Mouse (Mus musculus) neural tube, embryonic 13.5 days (tissue): ENCODE results near the gene Cops2. TPM values are rescaled to one million over a fixed set of nuclear protein-coding genes. Genes with fewer than 3 reads are reported as not detected.

Experiments
- ATAC-seq: fragments of 200-750 bp; cut with Nextera tagmentation; 2 replicates; pipeline ENCODE4 v1.8.0; 2017; ENCODE audit warnings: low read depth, mild to moderate bottlenecking, moderate TSS enrichment, moderate library complexity
- H3K27ac ChIP-seq: fragments of 300-500 bp; sonication (generic); replicated peaks from 2 replicates; pipeline ENCODE4 v1.5.1; 2015; ENCODE audit warnings: moderate library complexity, mild to moderate bottlenecking, inconsistent platforms
- H3K27me3 ChIP-seq: fragments of 300-500 bp; sonication (generic); 2 replicates; pipeline ENCODE4 v1.6.1; 2015; ENCODE audit warnings: mild to moderate bottlenecking, inconsistent platforms
- H3K36me3 ChIP-seq: fragments of 300-500 bp; sonication (generic); 2 replicates; pipeline ENCODE4 v1.6.1; 2015; ENCODE audit warnings: mild to moderate bottlenecking, inconsistent platforms
- H3K4me1 ChIP-seq: fragments of 300-500 bp; sonication (generic); replicated peaks from 2 replicates; pipeline ENCODE4 v1.6.1; 2015; ENCODE audit warnings: inconsistent platforms
- H3K4me2 ChIP-seq: fragments of 300-500 bp; sonication (generic); 2 replicates; pipeline ENCODE4 v1.6.1; 2015; ENCODE audit warnings: inconsistent platforms, mild to moderate bottlenecking, moderate library complexity
- H3K4me3 ChIP-seq: fragments of 300-500 bp; sonication (generic); 2 replicates; pipeline ENCODE4 v1.5.1; 2015; ENCODE audit warnings: mild to moderate bottlenecking, inconsistent platforms
- H3K9ac ChIP-seq: fragments of 300-500 bp; sonication (generic); 2 replicates; pipeline ENCODE4 v1.6.1; 2015; ENCODE audit warnings: moderate library complexity, mild to moderate bottlenecking, inconsistent platforms
- H3K9me3 ChIP-seq: fragments of 300-500 bp; sonication (generic); 2 replicates; pipeline ENCODE4 v1.6.1; 2016; ENCODE audit warnings: inconsistent platforms
- WGBS: fragments of 180-500 bp; shearing (Covaris S2); methylation state at CpG from one replicate; pipeline ENCODE4 v1.1.7; 2015; 5-methylcytosine and 5-hydroxymethylcytosine counted together
- polyA plus RNA-seq: library from polyadenylated mRNA; unstranded; fragments of >200 nt; fragmentation: Nextera tagmentation; extraction: Ambion mirVana; gene quantifications from 2 replicates; pipeline ENCODE4 v1.2.1, GENCODE M21; 2015

The Cops2 gene
- polyA plus RNA-seq, 1 experiment from 2014 or later: 77.3 TPM

DNA sequence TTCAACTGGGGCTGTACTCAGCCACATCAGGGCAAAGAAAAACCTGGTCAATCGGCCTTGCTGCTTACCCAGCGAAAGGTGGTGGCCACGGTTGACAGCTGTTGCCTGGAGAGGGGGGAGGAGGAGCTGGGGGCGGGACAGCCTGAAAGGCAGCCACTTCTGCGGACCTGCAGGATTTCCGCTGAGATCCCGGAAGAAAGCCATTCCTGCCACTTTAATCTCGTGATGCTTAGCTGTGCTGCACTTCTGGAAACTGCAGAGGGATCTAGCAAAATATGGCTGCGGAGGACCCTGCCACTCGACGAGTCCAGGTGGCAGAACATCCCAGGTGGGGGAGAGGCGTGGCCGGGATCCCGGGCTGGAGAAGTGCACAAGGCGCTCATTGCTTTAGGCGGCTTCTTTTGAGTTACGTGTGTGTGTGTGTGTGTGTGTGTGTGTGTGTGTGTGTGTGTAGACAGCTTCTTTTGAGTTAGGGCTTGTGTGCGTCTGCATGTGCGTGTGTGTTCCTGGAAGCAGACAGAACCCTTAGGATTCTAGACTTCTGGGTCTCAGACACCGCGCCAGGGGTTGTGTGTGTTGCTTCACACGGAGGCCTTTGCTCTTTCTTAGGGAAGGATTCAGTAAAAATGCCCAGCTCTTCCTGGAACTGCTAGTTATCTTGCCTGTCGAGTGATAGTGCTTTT is 7.3 kb upstream of the Cops2 start:
- no peaks in the 10 kb centered on the region; the same call in 1 of the 2 replicates for H3K36me3 ChIP-seq
- H3K9me3 ChIP-seq: no peaks in the 10 kb centered on the region
- H3K27ac ChIP-seq: peak overlapping the region; percentile 23; the same call in 1 of the 2 replicates
- H3K4me3 ChIP-seq: peak overlapping the region; percentile 52
- H3K4me2 ChIP-seq: peak overlapping the region; percentile 72
- H3K9ac ChIP-seq: peak overlapping the region; percentile 78
- peaks cover 21% of the 10 kb centered on the region for H3K4me1 ChIP-seq
- H3K27me3 ChIP-seq: no peaks in the 10 kb centered on the region
- 8% methylated on average over 23 of the region's 23 CpGs for WGBS
- peak; percentile 83 for ATAC-seq

GRCm38 (mm10) chr2:125865585-125865984 is 6.6 kb upstream of the Cops2 start:
- ATAC-seq: no peak
- Histone ChIP-seq H3K9me3 (no peaks in the 10 kb centered on the region), H3K9ac (peak overlapping the region; percentile 78; the same call in 1 of the 2 replicates), H3K4me3 (peak overlapping the region; percentile 52; the same call in 1 of the 2 replicates), H3K27ac (0 out of 2 replicates have a peak overlapping the region, but pooled peaks have one; percentile 23), H3K36me3 (no peaks in the 10 kb centered on the region; the same call in 1 of the 2 replicates), H3K4me1 (peaks cover 21% of the 10 kb centered on the region), H3K4me2 (peak overlapping the region; percentile 72), H3K27me3 (no peaks in the 10 kb centered on the region)

- H3K4me2 ChIP-seq: no peak overlapping the region
- H3K27me3 ChIP-seq: no peaks in the 10 kb centered on the region
- H3K27ac ChIP-seq: no peak overlapping the region
- no peak overlapping the region for H3K4me3 ChIP-seq
- no peaks in the 10 kb centered on the region for H3K36me3 ChIP-seq
- WGBS: 89% methylated on average over 1 of the region's 1 CpGs
- no peak overlapping the region for H3K9ac ChIP-seq
- H3K9me3 ChIP-seq: no peaks in the 10 kb centered on the region
- peaks cover 23% of the 10 kb centered on the region for H3K4me1 ChIP-seq
- no peak for ATAC-seq
These were observed 5.6 kb upstream of the Cops2 start for GRCm38 (mm10) chr2:125864551-125864950.

GRCm38 (mm10) chr2:125863799-125864198 is 4.9 kb upstream of the Cops2 start:
- no peak for ATAC-seq
- H3K27me3 ChIP-seq: no peaks in the 10 kb centered on the region
- H3K4me3 ChIP-seq: no peak overlapping the region
- H3K27ac ChIP-seq: no peak overlapping the region
- no peaks in the 10 kb centered on the region for H3K36me3 ChIP-seq
- H3K4me2 ChIP-seq: no peak overlapping the region
- 84% methylated on average over 3 of the region's 3 CpGs for WGBS
- peaks cover 23% of the 10 kb centered on the region for H3K4me1 ChIP-seq
- H3K9me3 ChIP-seq: no peaks in the 10 kb centered on the region
- no peak overlapping the region for H3K9ac ChIP-seq

DNA sequence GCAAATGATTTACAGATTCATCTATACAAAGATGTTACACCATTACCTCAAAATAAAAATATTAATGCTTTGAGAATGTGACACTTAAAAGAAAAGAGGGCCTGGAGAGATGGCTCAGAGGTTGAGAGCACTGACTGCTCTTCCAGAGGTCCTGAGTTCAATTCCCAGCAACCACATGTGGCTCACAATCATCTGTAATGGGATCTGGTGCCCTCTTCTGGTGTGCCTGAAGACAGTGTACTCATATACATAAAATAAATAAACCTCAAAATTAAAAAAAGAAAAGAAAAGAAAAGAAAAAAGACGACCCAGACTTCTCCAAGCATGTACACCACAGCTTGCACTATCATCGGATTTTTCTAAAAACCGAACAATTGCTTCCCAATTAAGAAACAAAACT is 1.2 kb downstream of the Cops2 start:
- H3K4me2 ChIP-seq: peak overlapping the region; percentile 80
- WGBS: 57% methylated on average over 3 of the region's 3 CpGs
- no peak for ATAC-seq
- H3K4me3 ChIP-seq: peak overlapping the region; percentile 86
- H3K9ac ChIP-seq: peak overlapping the region; percentile 99
- H3K27ac ChIP-seq: no peak overlapping the region
- no peaks in the 10 kb centered on the region for H3K27me3 ChIP-seq
- H3K9me3 ChIP-seq: no peaks in the 10 kb centered on the region
- peaks cover 26% of the 10 kb centered on the region for H3K4me1 ChIP-seq
- H3K36me3 ChIP-seq: no peaks in the 10 kb centered on the region

DNA sequence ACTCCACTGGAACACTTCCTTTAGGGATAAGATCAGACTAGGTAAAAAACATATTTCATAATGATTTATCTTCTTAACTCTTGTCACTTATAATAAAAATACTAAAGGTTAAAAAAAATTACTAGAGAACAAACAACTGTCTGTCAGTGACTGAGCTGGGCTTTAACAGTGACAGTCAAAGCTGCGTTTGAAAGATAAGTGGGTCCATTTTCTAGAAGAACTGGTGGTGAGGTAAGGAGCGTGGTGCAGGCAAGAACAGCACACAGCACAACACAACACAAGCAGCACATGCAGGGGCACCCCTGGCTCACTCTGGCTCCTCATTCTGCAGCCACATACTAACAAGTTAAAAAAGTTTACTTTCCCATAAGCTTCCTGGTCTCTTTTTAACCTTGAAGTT is 7.7 kb downstream of the Cops2 start:
- Histone ChIP-seq H3K4me1 (peaks cover 8% of the 10 kb centered on the region), H3K4me3 (no peak overlapping the region), H3K9ac (no peak overlapping the region), H3K27me3 (no peaks in the 10 kb centered on the region), H3K36me3 (peaks cover 24% of the 10 kb centered on the region), H3K9me3 (no peaks in the 10 kb centered on the region), H3K27ac (no peak overlapping the region), H3K4me2 (no peak overlapping the region)
- 86% methylated on average over 2 of the region's 2 CpGs for WGBS
- ATAC-seq: no peak

GRCm38 (mm10) chr2:125838708-125839284 is 20.1 kb downstream of the Cops2 start:
- Histone ChIP-seq H3K27ac (no peak overlapping the region), H3K27me3 (no peaks in the 10 kb centered on the region), H3K9ac (no peak overlapping the region), H3K4me2 (no peak overlapping the region), H3K9me3 (no peaks in the 10 kb centered on the region), H3K36me3 (peaks cover 72% of the 10 kb centered on the region), H3K4me1 (no peaks in the 10 kb centered on the region), H3K4me3 (no peak overlapping the region)
- WGBS: 23% methylated on average over 2 of the region's 2 CpGs
- ATAC-seq: no peak

DNA sequence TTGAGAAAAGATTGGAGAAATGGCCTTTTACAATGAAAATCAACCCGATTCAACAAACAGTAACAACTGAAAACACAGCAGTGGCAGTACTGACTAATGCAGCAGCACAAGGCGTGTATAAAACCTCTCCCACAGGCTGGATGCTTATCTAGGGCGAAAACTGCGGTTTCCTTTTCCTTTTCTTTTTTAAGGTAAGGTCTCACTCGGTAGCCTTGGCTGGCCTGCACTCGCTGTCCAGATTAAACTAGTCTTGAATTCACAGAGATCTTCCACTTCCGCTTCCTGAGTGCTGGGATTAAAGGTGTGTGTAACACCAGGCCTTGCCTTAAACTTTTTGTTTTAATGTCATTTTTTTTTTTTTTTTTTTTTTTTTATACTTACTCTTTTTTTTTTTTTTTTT is 20.8 kb downstream of the Cops2 start:
- no peaks in the 10 kb centered on the region for H3K4me1 ChIP-seq
- no peak overlapping the region for H3K4me2 ChIP-seq
- no peaks in the 10 kb centered on the region for H3K9me3 ChIP-seq
- ATAC-seq: no peak
- H3K36me3 ChIP-seq: peaks cover 74% of the 10 kb centered on the region
- no peak overlapping the region for H3K27ac ChIP-seq
- no peaks in the 10 kb centered on the region for H3K27me3 ChIP-seq
- no peak overlapping the region for H3K9ac ChIP-seq
- no peak overlapping the region for H3K4me3 ChIP-seq
- 92% methylated on average over 7 of the region's 7 CpGs for WGBS

- H3K4me1 ChIP-seq: no peaks in the 10 kb centered on the region
- H3K4me3 ChIP-seq: no peak overlapping the region
- no peak overlapping the region for H3K4me2 ChIP-seq
- 93% methylated on average over 2 of the region's 2 CpGs for WGBS
- no peaks in the 10 kb centered on the region for H3K9me3 ChIP-seq
- H3K36me3 ChIP-seq: peaks cover 56% of the 10 kb centered on the region
- ATAC-seq: no peak
- H3K9ac ChIP-seq: no peak overlapping the region
- no peaks in the 10 kb centered on the region for H3K27me3 ChIP-seq
- H3K27ac ChIP-seq: no peak overlapping the region
These were observed 29.0 kb downstream of the Cops2 start for GRCm38 (mm10) chr2:125829924-125830323.

GRCm38 (mm10) chr2:125827898-125828297 is 31.0 kb downstream of the Cops2 start:
- Histone ChIP-seq H3K36me3 (peaks cover 37% of the 10 kb centered on the region), H3K9me3 (no peaks in the 10 kb centered on the region), H3K27me3 (no peaks in the 10 kb centered on the region), H3K4me1 (no peaks in the 10 kb centered on the region), H3K4me3 (no peak overlapping the region), H3K4me2 (no peak overlapping the region), H3K27ac (no peak overlapping the region), H3K9ac (no peak overlapping the region)
- ATAC-seq: no peak
- WGBS: 89% methylated on average over 4 of the region's 4 CpGs

GRCm38 (mm10) chr2:125826201-125826600 is 32.7 kb downstream of the Cops2 start:
- WGBS: 45% methylated on average over 4 of the region's 4 CpGs
- Histone ChIP-seq H3K27ac (no peak overlapping the region), H3K9ac (no peak overlapping the region), H3K4me1 (no peaks in the 10 kb centered on the region), H3K27me3 (no peaks in the 10 kb centered on the region), H3K9me3 (no peaks in the 10 kb centered on the region), H3K4me2 (no peak overlapping the region), H3K4me3 (no peak overlapping the region), H3K36me3 (peaks cover 21% of the 10 kb centered on the region)
- ATAC-seq: no peak

GRCm38 (mm10) chr2:125820397-125820796 is 38.5 kb downstream of the Cops2 start:
- no peak overlapping the region for H3K4me3 ChIP-seq
- WGBS: 91% methylated on average over 4 of the region's 4 CpGs

More at GRCm38 (mm10) chr2:125820397-125820796, 38.5 kb downstream of the Cops2 start:
- H3K4me1 ChIP-seq: no peaks in the 10 kb centered on the region
- no peaks in the 10 kb centered on the region for H3K36me3 ChIP-seq
- no peaks in the 10 kb centered on the region for H3K27me3 ChIP-seq
- H3K27ac ChIP-seq: no peak overlapping the region
- H3K9me3 ChIP-seq: no peaks in the 10 kb centered on the region
- no peak for ATAC-seq
- no peak overlapping the region for H3K9ac ChIP-seq
- no peak overlapping the region for H3K4me2 ChIP-seq
